Mouse (Mus musculus): Measurements from ENCODE around the gene Gclc. TPM values are rescaled to one million over a fixed set of nuclear protein-coding genes. Genes with fewer than 3 reads are reported as not detected.

Gene Gclc
- polyA plus RNA-seq, 1 experiment = 27.0 TPM

DNA sequence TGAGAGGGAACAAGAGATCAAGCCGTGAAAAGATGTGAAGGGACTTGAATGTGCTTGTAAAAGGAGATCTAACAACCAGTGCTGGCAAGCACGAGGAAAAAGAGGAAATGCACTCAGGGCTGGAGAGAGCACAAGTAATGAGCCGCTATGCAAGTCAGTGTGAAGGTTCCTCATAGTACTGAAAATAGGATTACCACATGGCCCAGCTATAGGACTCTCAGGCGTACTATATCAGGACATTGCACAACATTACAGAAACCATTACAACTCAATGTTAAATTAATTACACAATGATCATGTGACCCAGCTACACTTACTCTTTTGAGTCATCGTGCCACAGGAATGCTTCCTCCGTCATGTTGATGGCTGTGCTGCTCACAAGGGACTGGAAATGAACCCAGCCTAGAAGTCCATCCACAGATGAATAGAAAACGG lies 74.2 kb downstream of the Gclc start:
- TF ChIP-seq POLR2A (IDR thresholded peaks at IDR 0.05; ENCODE audit: borderline replicate concordance, extremely low read depth, insufficient read depth, insufficient read length, poor library complexity, severe bottlenecking) = no peak
- TF ChIP-seq CTCF (IDR thresholded peaks at IDR 0.05; ENCODE audit: borderline replicate concordance, extremely low read depth, insufficient read depth, insufficient read length) = no peak
- no peak for DNase-seq (ENCODE audit: low read depth)

DNA sequence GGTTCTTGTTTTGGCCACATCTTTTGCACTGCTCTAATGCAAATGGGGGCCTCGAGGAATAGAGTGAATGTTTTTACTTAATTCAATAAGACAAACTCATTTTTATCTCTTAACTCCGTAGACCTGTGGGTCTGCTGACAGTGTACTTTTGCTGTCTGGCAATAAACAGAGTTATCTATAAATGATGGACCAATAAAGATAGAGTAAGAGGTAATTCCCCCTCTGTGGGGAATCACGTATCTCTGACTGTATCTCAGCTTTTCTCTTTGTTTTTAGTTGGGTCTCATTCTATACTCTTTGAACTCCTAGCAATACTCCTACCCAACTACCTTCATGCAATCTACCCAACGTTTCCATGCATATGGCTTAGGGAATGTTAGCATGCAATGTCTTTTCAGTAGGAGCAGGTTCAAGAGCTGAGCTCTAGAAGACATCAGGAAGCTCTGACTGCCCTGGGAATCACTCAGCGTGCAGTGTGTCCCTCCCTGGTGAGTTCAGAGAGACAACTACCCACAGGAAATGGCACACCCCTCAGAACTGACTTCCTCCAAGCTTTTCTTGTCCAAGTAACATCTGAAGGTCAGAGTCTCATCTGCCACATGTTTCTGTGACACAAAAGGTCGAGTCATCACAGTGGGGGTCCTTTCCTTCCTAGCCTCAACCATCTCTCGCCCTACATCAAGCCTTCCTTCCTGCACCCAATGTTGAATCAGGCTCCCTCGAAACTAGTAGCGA lies 80.1 kb downstream of the Gclc start:
- no peak for TF ChIP-seq CTCF (IDR thresholded peaks at IDR 0.05; ENCODE audit: borderline replicate concordance, extremely low read depth, insufficient read depth, insufficient read length)
- TF ChIP-seq POLR2A (IDR thresholded peaks at IDR 0.05; ENCODE audit: borderline replicate concordance, extremely low read depth, insufficient read depth, insufficient read length, poor library complexity, severe bottlenecking) = no peak
- no peak for DNase-seq (ENCODE audit: low read depth)

- DNase-seq (ENCODE audit: low read depth) = no peak
- no peak for TF ChIP-seq POLR2A (IDR thresholded peaks at IDR 0.05; ENCODE audit: borderline replicate concordance, extremely low read depth, insufficient read depth, insufficient read length, poor library complexity, severe bottlenecking)
- no peak for TF ChIP-seq CTCF (IDR thresholded peaks at IDR 0.05; ENCODE audit: borderline replicate concordance, extremely low read depth, insufficient read depth, insufficient read length)
Measured at GRCm38 (mm10) chr9:77835122-77835521, 80.8 kb downstream of the Gclc start.

DNA sequence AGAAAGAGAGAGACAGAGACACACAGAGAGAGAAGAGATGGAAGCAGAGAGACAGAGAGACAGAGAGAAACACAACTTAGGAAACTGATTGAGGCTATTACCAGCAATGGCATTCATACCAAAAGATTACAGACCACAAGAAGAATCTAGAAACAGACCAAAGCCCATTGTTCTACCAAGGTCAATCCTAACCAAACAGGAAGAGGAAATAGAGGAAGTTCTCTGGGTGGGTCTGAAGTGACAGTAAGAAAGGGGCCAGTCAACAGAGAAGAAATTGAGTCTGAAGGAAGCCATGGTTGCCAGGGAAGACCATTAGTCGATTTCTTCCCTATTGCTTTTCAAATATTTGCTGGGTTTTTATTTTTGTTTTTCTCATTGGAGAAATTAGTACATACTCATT lies 81.4 kb downstream of the Gclc start:
- no peak for DNase-seq (ENCODE audit: low read depth)
- no peak for TF ChIP-seq CTCF (IDR thresholded peaks at IDR 0.05; ENCODE audit: borderline replicate concordance, extremely low read depth, insufficient read depth, insufficient read length)
- no peak for TF ChIP-seq POLR2A (IDR thresholded peaks at IDR 0.05; ENCODE audit: borderline replicate concordance, extremely low read depth, insufficient read depth, insufficient read length, poor library complexity, severe bottlenecking)

DNA sequence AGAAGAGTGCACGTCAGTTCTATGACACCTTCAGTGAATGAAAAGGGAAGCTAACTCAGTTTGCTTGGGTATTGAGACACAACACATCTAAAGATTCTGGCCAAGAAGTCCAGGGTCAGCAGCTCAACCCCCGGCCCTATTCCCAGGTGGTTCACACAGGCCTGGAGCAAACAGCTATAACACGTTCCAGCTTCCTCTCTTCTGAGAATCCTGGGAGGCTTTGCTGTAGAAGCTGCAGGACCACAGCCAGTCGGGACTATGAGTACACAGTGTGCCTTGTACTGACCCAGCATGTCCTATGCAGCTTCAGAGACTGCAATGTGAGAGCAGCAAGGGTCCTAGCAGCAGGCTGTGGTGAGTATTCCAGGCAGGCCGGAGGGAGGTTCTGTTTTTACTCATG lies 84.3 kb downstream of the Gclc start:
- no peak for TF ChIP-seq POLR2A (IDR thresholded peaks at IDR 0.05; ENCODE audit: borderline replicate concordance, extremely low read depth, insufficient read depth, insufficient read length, poor library complexity, severe bottlenecking)
- no peak for TF ChIP-seq CTCF (IDR thresholded peaks at IDR 0.05; ENCODE audit: borderline replicate concordance, extremely low read depth, insufficient read depth, insufficient read length)
- no peak for DNase-seq (ENCODE audit: low read depth)

Other genes with a start within 250 kb of the Gclc start
- gene Lrrc1, start 209.7 kb upstream of the Gclc start, polyA plus RNA-seq (2012; rRNA removed) = 17.8 and 20.1 TPM in 2 replicates
- gene Klhl31, start 118.0 kb upstream of the Gclc start, polyA plus RNA-seq (2012; rRNA removed) = 0.06 and 0.12 TPM in 2 replicates
- 60.7 and 61.5 TPM in 2 replicates for gene Elovl5, start 162.8 kb downstream of the Gclc start, polyA plus RNA-seq (2012; rRNA removed)

Data from brain, embryonic 14.5 days (tissue).